Mouse (Mus musculus): ENCODE results near the gene Gm20671. TPM values are rescaled to one million over a fixed set of nuclear protein-coding genes. Genes with fewer than 3 reads are reported as not detected.

The Gm20671 gene
- total and polyA plus RNA-seq, 2 experiments from 2014 or later, result 0.88 TPM; not detected in 1

DNA sequence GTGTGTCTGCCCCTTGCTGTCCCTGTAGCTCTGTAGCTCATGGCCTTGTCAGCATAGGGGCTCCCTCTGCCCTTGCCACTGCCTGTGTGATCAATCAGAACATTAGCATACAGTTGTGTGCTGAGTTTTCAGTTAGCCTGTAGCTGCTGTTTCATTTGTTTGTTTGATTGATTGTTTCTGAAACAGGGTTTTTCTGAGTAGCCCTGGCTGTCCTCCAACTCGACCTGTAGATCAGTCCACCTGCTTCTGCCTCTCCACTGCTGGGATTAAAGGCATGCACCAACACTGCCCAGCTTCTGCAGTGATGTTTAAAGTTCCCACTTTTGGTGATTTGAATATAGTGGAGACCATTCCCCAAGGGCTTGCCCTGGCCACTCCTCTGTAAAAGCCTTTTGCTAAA, 109.2 kb downstream of the Gm20671 start:
- ATAC-seq (ENCODE audit: insufficient read depth, low read depth), result no peak

GRCm38 (mm10) chr5:32713703-32714467, 113.0 kb downstream of the Gm20671 start:
- WGBS, result under 1% methylated on average over 55 of the region's 55 CpGs
- Histone ChIP-seq H3K4me1 (ENCODE audit: control insufficient read depth, insufficient read depth) (0 out of 2 replicates have a peak, but pooled peaks cover 5% of the 10 kb centered on the region), H3K4me3 (ENCODE audit: low read depth, low read length) (peak overlapping the region; percentile 73), H3K27ac (ENCODE audit: low read depth) (peak overlapping the region; percentile 95), H3K4me2 (ENCODE audit: low read depth, low read length) (peak overlapping the region; percentile 70), H3K9ac (replicated peaks; ENCODE audit: low read depth, low read length) (peak overlapping the region; percentile 69), H3K27me3 (ENCODE audit: control insufficient read depth, insufficient read depth, low read length) (no peaks in the 10 kb centered on the region), H3K36me3 (replicated peaks; ENCODE audit: control insufficient read depth, insufficient read depth, low read length) (no peaks in the 10 kb centered on the region), H3K9me3 (replicated peaks; ENCODE audit: control insufficient read depth, low read length) (no peaks in the 10 kb centered on the region)
- TF ChIP-seq CTCF (IDR thresholded peaks at IDR 0.05; ENCODE audit: low read depth) (peak; percentile 74), EP300 (IDR thresholded peaks at IDR 0.05; ENCODE audit: low read depth) (0 out of 2 replicates have a peak, but pooled peaks have one; percentile 28)
- ATAC-seq (ENCODE audit: insufficient read depth, low read depth) (peak; percentile 97), DNase-seq (ENCODE audit: low spot score) (peak; percentile 100)

More for the DNA sequence above, 109.2 kb downstream of the Gm20671 start:
- no peak for DNase-seq (ENCODE audit: low spot score)
- no peaks in the 10 kb centered on the region for H3K36me3 ChIP-seq (replicated peaks; ENCODE audit: control insufficient read depth, insufficient read depth, low read length)
- 50% methylated on average over 1 of the region's 1 CpGs for WGBS
- no peaks in the 10 kb centered on the region for H3K9me3 ChIP-seq (replicated peaks; ENCODE audit: control insufficient read depth, low read length)
- TF ChIP-seq EP300 (IDR thresholded peaks at IDR 0.05; ENCODE audit: low read depth) (no peak), CTCF (IDR thresholded peaks at IDR 0.05; ENCODE audit: low read depth) (no peak)
- no peaks in the 10 kb centered on the region for H3K27me3 ChIP-seq (ENCODE audit: control insufficient read depth, insufficient read depth, low read length)
- H3K4me1 ChIP-seq (ENCODE audit: control insufficient read depth, insufficient read depth), result 0 out of 2 replicates have a peak, but pooled peaks cover 5% of the 10 kb centered on the region
- H3K4me3 ChIP-seq (ENCODE audit: low read depth, low read length), result no peak overlapping the region
- no peak overlapping the region for H3K9ac ChIP-seq (replicated peaks; ENCODE audit: low read depth, low read length)
- H3K27ac ChIP-seq (ENCODE audit: low read depth), result no peak overlapping the region
- no peak overlapping the region for H3K4me2 ChIP-seq (ENCODE audit: low read depth, low read length)

GRCm38 (mm10) chr5:32713042-32713702, 113.7 kb downstream of the Gm20671 start:
- 19% methylated on average over 2 of the region's 2 CpGs for WGBS
- peak overlapping the region; percentile 95 for H3K27ac ChIP-seq (ENCODE audit: low read depth)
- H3K9ac ChIP-seq (replicated peaks; ENCODE audit: low read depth, low read length), result peak overlapping the region; percentile 69
- peak overlapping the region; percentile 70 for H3K4me2 ChIP-seq (ENCODE audit: low read depth, low read length)
- no peaks in the 10 kb centered on the region for H3K36me3 ChIP-seq (replicated peaks; ENCODE audit: control insufficient read depth, insufficient read depth, low read length)
- DNase-seq (ENCODE audit: low spot score), result no peak
- 0 out of 2 replicates have a peak, but pooled peaks cover 5% of the 10 kb centered on the region for H3K4me1 ChIP-seq (ENCODE audit: control insufficient read depth, insufficient read depth)
- no peaks in the 10 kb centered on the region for H3K9me3 ChIP-seq (replicated peaks; ENCODE audit: control insufficient read depth, low read length)
- H3K4me3 ChIP-seq (ENCODE audit: low read depth, low read length), result peak overlapping the region; percentile 73
- TF ChIP-seq CTCF (IDR thresholded peaks at IDR 0.05; ENCODE audit: low read depth), result no peak
- TF ChIP-seq EP300 (IDR thresholded peaks at IDR 0.05; ENCODE audit: low read depth), result no peak
- ATAC-seq (ENCODE audit: insufficient read depth, low read depth), result peak; percentile 3; the same call in 1 of the 2 replicates
- H3K27me3 ChIP-seq (ENCODE audit: control insufficient read depth, insufficient read depth, low read length), result no peaks in the 10 kb centered on the region

GRCm38 (mm10) chr5:32712221-32713041, 114.5 kb downstream of the Gm20671 start:
- Histone ChIP-seq H3K4me2 (ENCODE audit: low read depth, low read length) (no peak overlapping the region; the same call in 1 of the 2 replicates), H3K4me1 (ENCODE audit: control insufficient read depth, insufficient read depth) (0 out of 2 replicates have a peak, but pooled peaks cover 5% of the 10 kb centered on the region), H3K27ac (ENCODE audit: low read depth) (no peak overlapping the region), H3K4me3 (ENCODE audit: low read depth, low read length) (no peak overlapping the region), H3K36me3 (replicated peaks; ENCODE audit: control insufficient read depth, insufficient read depth, low read length) (no peaks in the 10 kb centered on the region), H3K27me3 (ENCODE audit: control insufficient read depth, insufficient read depth, low read length) (no peaks in the 10 kb centered on the region), H3K9ac (replicated peaks; ENCODE audit: low read depth, low read length) (no peak overlapping the region), H3K9me3 (replicated peaks; ENCODE audit: control insufficient read depth, low read length) (no peaks in the 10 kb centered on the region)
- ATAC-seq (ENCODE audit: insufficient read depth, low read depth) (no peak), DNase-seq (ENCODE audit: low spot score) (no peak)
- 65% methylated on average over 4 of the region's 4 CpGs for WGBS
- TF ChIP-seq EP300 (IDR thresholded peaks at IDR 0.05; ENCODE audit: low read depth) (no peak), CTCF (IDR thresholded peaks at IDR 0.05; ENCODE audit: low read depth) (no peak)

- no peak for DNase-seq (ENCODE audit: low spot score)
- Histone ChIP-seq H3K4me2 (ENCODE audit: low read depth, low read length) (no peak overlapping the region), H3K27ac (ENCODE audit: low read depth) (no peak overlapping the region), H3K36me3 (replicated peaks; ENCODE audit: control insufficient read depth, insufficient read depth, low read length) (no peaks in the 10 kb centered on the region), H3K9ac (replicated peaks; ENCODE audit: low read depth, low read length) (no peak overlapping the region), H3K27me3 (ENCODE audit: control insufficient read depth, insufficient read depth, low read length) (no peaks in the 10 kb centered on the region), H3K9me3 (replicated peaks; ENCODE audit: control insufficient read depth, low read length) (no peaks in the 10 kb centered on the region), H3K4me1 (ENCODE audit: control insufficient read depth, insufficient read depth) (0 out of 2 replicates have a peak, but pooled peaks cover 5% of the 10 kb centered on the region), H3K4me3 (ENCODE audit: low read depth, low read length) (no peak overlapping the region)
- TF ChIP-seq CTCF (IDR thresholded peaks at IDR 0.05; ENCODE audit: low read depth) (no peak), EP300 (IDR thresholded peaks at IDR 0.05; ENCODE audit: low read depth) (no peak)
- ATAC-seq (ENCODE audit: insufficient read depth, low read depth), result no peak
- WGBS, result 69% methylated on average over 5 of the region's 5 CpGs
These were observed 115.4 kb downstream of the Gm20671 start for GRCm38 (mm10) chr5:32711485-32711884.

Data from heart, postnatal 0 days (tissue).